Mouse (Mus musculus) hindbrain, embryonic 13.5 days (tissue): Measurements from ENCODE around the gene Dscam. TPM values are rescaled to one million over a fixed set of nuclear protein-coding genes. Genes with fewer than 3 reads are reported as not detected.

Experiments used
- ATAC-seq: fragments of 200-750 bp; cut with Nextera tagmentation; 2 replicates; pipeline ENCODE4 v1.8.0; 2017; ENCODE audit warnings: moderate TSS enrichment; ENCODE audit not compliant: low FRiP score
- H3K27ac ChIP-seq: fragments of 300-500 bp; sonication (generic); 2 replicates; pipeline ENCODE4 v1.5.1; 2015; ENCODE audit warnings: inconsistent platforms, mild to moderate bottlenecking, moderate library complexity
- H3K27me3 ChIP-seq: fragments of 300-500 bp; sonication (generic); 2 replicates; pipeline ENCODE4 v1.6.1; 2015; ENCODE audit warnings: mild to moderate bottlenecking, inconsistent platforms
- H3K36me3 ChIP-seq: fragments of 300-500 bp; sonication (generic); 2 replicates; pipeline ENCODE4 v1.6.1; 2015; ENCODE audit warnings: mild to moderate bottlenecking, inconsistent platforms
- H3K4me1 ChIP-seq: fragments of 300-500 bp; sonication (generic); replicated peaks from 2 replicates; pipeline ENCODE4 v1.6.1; 2015; ENCODE audit warnings: inconsistent platforms
- H3K4me2 ChIP-seq: fragments of 300-500 bp; sonication (generic); 2 replicates; pipeline ENCODE4 v1.6.1; 2015; ENCODE audit warnings: inconsistent platforms, mild to moderate bottlenecking, moderate library complexity
- H3K4me3 ChIP-seq: fragments of 300-500 bp; sonication (generic); 2 replicates; pipeline ENCODE4 v1.5.1; 2015; ENCODE audit warnings: mild to moderate bottlenecking, inconsistent platforms
- H3K9ac ChIP-seq: fragments of 300-500 bp; sonication (generic); 2 replicates; pipeline ENCODE4 v1.6.1; 2015; ENCODE audit warnings: mild to moderate bottlenecking, inconsistent platforms
- H3K9me3 ChIP-seq: fragments of 300-500 bp; sonication (generic); 2 replicates; pipeline ENCODE4 v1.6.1; 2016; ENCODE audit warnings: inconsistent platforms
- WGBS: fragments of 180-500 bp; shearing (Covaris S2); methylation state at CpG from one replicate; pipeline ENCODE4 v1.1.7; 2015; 5-methylcytosine and 5-hydroxymethylcytosine counted together
- polyA plus RNA-seq: library from polyadenylated mRNA; unstranded; fragments of >200 nt; fragmentation: Nextera tagmentation; extraction: Ambion mirVana; gene quantifications from 2 replicates; pipeline ENCODE4 v1.2.1, GENCODE M21; 2015

Dscam gene
- polyA plus RNA-seq, 1 experiment from 2014 or later: 7.7 TPM

- WGBS: 82% methylated on average over 4 of the region's 4 CpGs
- Histone ChIP-seq H3K4me1 (no peaks in the 10 kb centered on the region), H3K9me3 (no peaks in the 10 kb centered on the region), H3K36me3 (peaks cover 9% of the 10 kb centered on the region), H3K4me2 (no peak overlapping the region), H3K9ac (no peak overlapping the region), H3K4me3 (no peak overlapping the region), H3K27ac (peak overlapping the region; percentile 40; the same call in 1 of the 2 replicates), H3K27me3 (no peaks in the 10 kb centered on the region)
- 0 out of 2 replicates have a peak, but pooled peaks have one; percentile 61 for ATAC-seq
These were observed 536.3 kb downstream of the Dscam start for GRCm38 (mm10) chr16:96634097-96634790.

- H3K9me3 ChIP-seq: no peaks in the 10 kb centered on the region
- peaks cover under 1% of the 10 kb centered on the region for H3K4me1 ChIP-seq
- 85% methylated on average over 7 of the region's 7 CpGs for WGBS
- no peak for ATAC-seq
- no peak overlapping the region for H3K4me3 ChIP-seq
- peaks cover 11% of the 10 kb centered on the region for H3K36me3 ChIP-seq
- no peaks in the 10 kb centered on the region for H3K27me3 ChIP-seq
- H3K9ac ChIP-seq: no peak overlapping the region
- no peak overlapping the region for H3K4me2 ChIP-seq
- H3K27ac ChIP-seq: no peak overlapping the region
These were observed 540.3 kb downstream of the Dscam start for GRCm38 (mm10) chr16:96630241-96630640.

DNA sequence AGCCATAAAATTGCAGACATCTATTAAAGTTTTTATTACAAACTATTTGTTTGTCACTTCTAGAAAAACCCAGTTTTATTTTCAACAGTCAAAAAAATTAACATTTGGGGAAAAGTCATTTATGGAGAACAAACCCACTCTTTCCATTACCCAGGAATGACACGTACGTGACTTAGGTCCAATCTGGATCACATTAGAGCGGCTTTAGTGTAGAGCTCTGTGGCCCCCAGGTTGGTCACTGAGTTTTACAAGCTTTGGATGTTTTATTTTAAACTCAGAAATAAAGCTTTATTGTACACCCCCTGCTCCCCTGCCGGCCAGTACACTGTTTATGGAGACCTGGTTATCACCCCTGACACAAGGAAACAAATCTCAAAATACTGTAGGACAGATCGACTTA, 540.9 kb downstream of the Dscam start:
- no peak overlapping the region for H3K4me3 ChIP-seq

DNA sequence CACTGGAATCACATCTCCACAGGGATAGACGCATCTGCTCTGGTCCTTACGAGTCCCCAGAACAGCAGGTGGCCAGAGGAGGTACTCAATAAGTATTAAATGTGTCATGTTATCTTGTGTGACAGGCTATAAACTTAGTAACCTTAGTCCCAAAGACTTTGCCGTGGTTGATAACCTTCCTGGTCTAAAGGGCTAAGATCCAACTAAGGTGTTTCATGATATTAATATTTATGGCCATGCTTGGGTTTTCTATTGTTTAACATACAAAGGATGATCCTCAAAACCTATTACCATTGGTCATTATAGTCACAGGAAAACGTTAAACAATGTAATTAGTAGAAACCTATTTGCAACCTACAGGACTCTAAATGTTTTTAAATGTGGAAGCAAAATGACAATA, 545.1 kb downstream of the Dscam start:
- Histone ChIP-seq H3K27ac (no peak overlapping the region), H3K9ac (no peak overlapping the region), H3K4me2 (no peak overlapping the region), H3K27me3 (no peaks in the 10 kb centered on the region), H3K9me3 (no peaks in the 10 kb centered on the region), H3K4me1 (peaks cover 15% of the 10 kb centered on the region), H3K4me3 (no peak overlapping the region), H3K36me3 (peaks cover 23% of the 10 kb centered on the region)
- peak; percentile 49 for ATAC-seq
- 36% methylated on average over 4 of the region's 4 CpGs for WGBS

More for the DNA sequence above, 540.9 kb downstream of the Dscam start:
- no peak overlapping the region for H3K9ac ChIP-seq
- 92% methylated on average over 5 of the region's 5 CpGs for WGBS
- no peak overlapping the region for H3K4me2 ChIP-seq
- no peak for ATAC-seq
- H3K27me3 ChIP-seq: no peaks in the 10 kb centered on the region
- no peak overlapping the region for H3K27ac ChIP-seq
- H3K9me3 ChIP-seq: no peaks in the 10 kb centered on the region
- H3K4me1 ChIP-seq: peaks cover 7% of the 10 kb centered on the region
- H3K36me3 ChIP-seq: peaks cover 11% of the 10 kb centered on the region

GRCm38 (mm10) chr16:96624570-96625411, 545.8 kb downstream of the Dscam start:
- ATAC-seq: peak; percentile 59
- Histone ChIP-seq H3K9ac (no peak overlapping the region), H3K36me3 (peaks cover 25% of the 10 kb centered on the region), H3K4me3 (no peak overlapping the region), H3K27ac (no peak overlapping the region; the same call in 1 of the 2 replicates), H3K4me1 (peaks cover 15% of the 10 kb centered on the region), H3K27me3 (no peaks in the 10 kb centered on the region), H3K4me2 (no peak overlapping the region), H3K9me3 (no peaks in the 10 kb centered on the region)
- 66% methylated on average over 7 of the region's 7 CpGs for WGBS

DNA sequence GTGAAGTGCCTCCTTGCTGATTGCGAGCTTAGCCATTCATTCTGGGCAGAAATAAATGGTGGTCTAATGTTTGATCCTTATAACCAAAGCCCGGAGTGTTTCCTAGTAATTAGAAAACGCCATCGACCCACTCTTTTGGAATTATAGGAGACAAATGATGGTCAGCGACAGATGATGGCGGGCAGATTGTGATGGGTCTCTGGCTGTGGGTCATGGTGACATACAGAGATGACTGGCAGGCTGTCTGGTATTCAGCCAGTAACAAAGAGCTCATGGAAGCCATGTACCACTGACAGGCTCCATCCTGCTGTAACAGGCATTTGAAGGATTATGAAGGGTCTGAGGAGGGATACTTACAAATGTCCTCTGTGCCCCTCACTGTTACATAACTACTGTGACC, 549.7 kb downstream of the Dscam start:
- 83% methylated on average over 6 of the region's 6 CpGs for WGBS
- Histone ChIP-seq H3K9me3 (no peaks in the 10 kb centered on the region), H3K36me3 (peaks cover 22% of the 10 kb centered on the region), H3K4me2 (no peak overlapping the region), H3K9ac (no peak overlapping the region), H3K27me3 (no peaks in the 10 kb centered on the region), H3K4me3 (no peak overlapping the region), H3K27ac (peak overlapping the region; percentile 18; the same call in 1 of the 2 replicates), H3K4me1 (peaks cover 18% of the 10 kb centered on the region)
- ATAC-seq: no peak

DNA sequence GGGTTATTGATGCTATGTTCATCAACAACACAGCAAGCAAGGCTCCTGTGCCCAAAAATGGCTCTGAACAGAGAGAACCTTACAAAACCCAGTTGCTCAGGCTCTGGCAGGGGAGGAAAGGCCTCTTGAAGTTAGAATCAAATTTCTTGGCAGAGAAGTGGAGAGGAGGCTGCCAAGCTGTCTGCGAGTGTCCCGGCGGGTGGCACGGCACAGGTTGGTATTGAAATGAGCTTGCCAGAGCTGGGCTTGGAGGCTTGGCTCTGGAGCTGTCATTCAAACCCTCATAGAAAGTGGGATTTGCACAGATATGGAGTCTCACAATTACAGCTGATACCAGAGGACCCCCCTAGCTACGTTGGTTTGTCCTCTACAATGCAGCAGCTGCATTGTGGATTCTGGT, 550.1 kb downstream of the Dscam start:
- H3K27me3 ChIP-seq: no peaks in the 10 kb centered on the region
- H3K9me3 ChIP-seq: no peaks in the 10 kb centered on the region
- peaks cover 22% of the 10 kb centered on the region for H3K36me3 ChIP-seq
- H3K4me3 ChIP-seq: no peak overlapping the region
- 0 out of 2 replicates have a peak, but pooled peaks have one; percentile 37 for ATAC-seq
- H3K9ac ChIP-seq: no peak overlapping the region
- H3K27ac ChIP-seq: 0 out of 2 replicates have a peak overlapping the region, but pooled peaks have one; percentile 18
- H3K4me2 ChIP-seq: no peak overlapping the region
- 66% methylated on average over 5 of the region's 5 CpGs for WGBS
- peaks cover 18% of the 10 kb centered on the region for H3K4me1 ChIP-seq

GRCm38 (mm10) chr16:96617772-96618171, 552.8 kb downstream of the Dscam start:
- no peak for ATAC-seq
- Histone ChIP-seq H3K4me1 (peaks cover 9% of the 10 kb centered on the region), H3K9ac (no peak overlapping the region), H3K36me3 (peaks cover 22% of the 10 kb centered on the region), H3K4me3 (no peak overlapping the region), H3K27me3 (no peaks in the 10 kb centered on the region), H3K4me2 (no peak overlapping the region), H3K27ac (0 out of 2 replicates have a peak overlapping the region, but pooled peaks have one; percentile 6), H3K9me3 (no peaks in the 10 kb centered on the region)
- 66% methylated on average over 4 of the region's 4 CpGs for WGBS

DNA sequence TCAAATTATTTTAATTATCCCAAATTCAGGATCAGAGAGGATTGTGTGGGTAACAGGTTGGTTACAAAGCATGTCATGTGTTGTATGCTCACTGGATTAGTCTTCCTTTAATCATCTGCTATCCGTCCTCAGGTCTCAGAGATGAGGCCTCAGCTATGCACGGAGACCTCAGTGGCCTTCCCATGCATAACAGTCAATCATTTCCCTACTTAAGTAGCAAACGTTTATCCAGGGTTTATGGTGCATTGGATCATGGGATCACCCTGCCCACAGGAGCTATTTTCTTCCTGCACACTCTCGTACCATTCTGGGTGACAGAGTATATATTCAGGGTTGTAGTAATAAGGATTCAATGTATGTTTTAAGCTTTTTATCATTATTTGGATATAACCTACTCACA, 557.3 kb downstream of the Dscam start:
- H3K9me3 ChIP-seq: no peaks in the 10 kb centered on the region
- peaks cover 18% of the 10 kb centered on the region for H3K36me3 ChIP-seq
- no peak overlapping the region for H3K9ac ChIP-seq
- no peaks in the 10 kb centered on the region for H3K27me3 ChIP-seq
- H3K4me2 ChIP-seq: no peak overlapping the region
- no peak overlapping the region for H3K27ac ChIP-seq
- no peak overlapping the region for H3K4me3 ChIP-seq
- WGBS: 65% methylated on average over 4 of the region's 4 CpGs
- ATAC-seq: no peak
- peaks cover 12% of the 10 kb centered on the region for H3K4me1 ChIP-seq

DNA sequence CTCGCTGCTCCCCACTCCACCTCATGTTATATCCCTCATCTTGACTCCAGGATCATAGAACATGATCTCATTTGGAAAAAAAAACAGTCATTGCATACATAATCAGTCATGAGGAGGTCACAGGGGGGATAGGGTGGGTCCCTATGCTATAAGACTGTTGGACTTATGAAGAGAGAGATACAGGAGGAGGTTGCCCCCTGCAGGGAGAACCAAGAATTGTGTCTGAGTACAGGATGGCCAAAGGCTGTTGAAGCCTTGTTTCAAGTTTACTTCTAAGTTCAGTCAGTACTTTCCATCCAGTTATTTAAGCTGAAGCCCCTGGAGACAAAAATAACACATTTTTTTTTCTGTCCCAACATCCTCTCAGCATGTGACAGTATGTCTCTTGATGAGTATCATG, 559.7 kb downstream of the Dscam start:
- H3K36me3 ChIP-seq: peaks cover 34% of the 10 kb centered on the region
- peaks cover 9% of the 10 kb centered on the region for H3K4me1 ChIP-seq
- no peaks in the 10 kb centered on the region for H3K9me3 ChIP-seq
- no peaks in the 10 kb centered on the region for H3K27me3 ChIP-seq
- 95% methylated on average over 1 of the region's 1 CpGs for WGBS
- no peak overlapping the region for H3K4me3 ChIP-seq
- H3K4me2 ChIP-seq: no peak overlapping the region
- no peak overlapping the region for H3K9ac ChIP-seq
- H3K27ac ChIP-seq: no peak overlapping the region
- ATAC-seq: no peak

DNA sequence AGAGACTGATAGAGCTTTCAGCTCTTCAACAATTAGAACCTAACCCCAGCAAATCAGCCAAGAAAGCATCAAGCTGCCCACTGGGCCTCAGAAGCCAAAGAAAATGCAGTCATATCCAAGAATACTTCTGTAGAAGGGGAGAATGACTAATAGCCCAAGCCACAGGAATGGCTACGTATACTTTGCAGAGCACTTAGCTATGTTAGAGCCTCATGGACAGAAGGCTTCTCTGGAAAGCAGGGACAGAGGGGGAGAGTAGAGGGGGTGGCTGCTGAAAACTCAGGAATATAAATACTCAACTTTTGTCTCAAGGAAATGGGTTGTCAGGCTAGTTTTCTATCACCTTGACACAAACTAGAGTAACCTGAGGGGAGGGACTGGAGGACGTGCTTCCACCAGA, 568.3 kb downstream of the Dscam start:
- 81% methylated on average over 2 of the region's 2 CpGs for WGBS
- peaks cover 8% of the 10 kb centered on the region; the same call in 1 of the 2 replicates for H3K36me3 ChIP-seq
- H3K4me2 ChIP-seq: no peak overlapping the region
- peaks cover 5% of the 10 kb centered on the region; the same call in 1 of the 2 replicates for H3K4me1 ChIP-seq
- H3K27me3 ChIP-seq: no peaks in the 10 kb centered on the region
- H3K27ac ChIP-seq: no peak overlapping the region
- no peak overlapping the region for H3K9ac ChIP-seq
- H3K4me3 ChIP-seq: no peak overlapping the region
- no peaks in the 10 kb centered on the region for H3K9me3 ChIP-seq
- ATAC-seq: no peak

DNA sequence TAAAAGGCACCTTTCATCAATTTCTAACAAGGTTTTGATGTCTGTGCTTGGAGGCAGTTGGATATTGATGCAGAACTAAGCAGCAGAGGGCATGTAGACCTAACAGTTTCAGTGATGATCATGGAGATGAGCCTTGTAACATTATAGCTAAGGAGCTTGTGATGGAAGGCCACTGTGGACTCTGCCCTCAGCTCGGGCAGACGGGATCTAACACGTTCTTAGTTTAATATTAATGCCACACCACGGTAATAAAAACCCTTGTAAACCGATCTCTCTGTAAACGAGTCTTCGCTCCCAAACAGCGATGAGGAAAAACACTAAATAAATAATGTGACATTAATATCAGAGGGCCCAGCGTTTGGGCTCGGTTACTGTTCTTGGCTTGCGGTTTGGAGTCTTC, 569.8 kb downstream of the Dscam start:
- H3K27ac ChIP-seq: no peak overlapping the region
- H3K27me3 ChIP-seq: no peaks in the 10 kb centered on the region
- no peak overlapping the region for H3K9ac ChIP-seq
- no peak for ATAC-seq
- no peak overlapping the region for H3K4me3 ChIP-seq
- H3K4me1 ChIP-seq: peaks cover 5% of the 10 kb centered on the region; the same call in 1 of the 2 replicates
- H3K9me3 ChIP-seq: no peaks in the 10 kb centered on the region
- WGBS: 89% methylated on average over 11 of the region's 11 CpGs
- H3K36me3 ChIP-seq: no peaks in the 10 kb centered on the region
- H3K4me2 ChIP-seq: no peak overlapping the region
